Mouse (Mus musculus): Measurements from ENCODE around the gene Gpc5.
"Not testable (repeated sequence)": the region's sequence is repeated elsewhere in the genome, so short reads cannot be mapped to it uniquely, and the experiment has no call there.

Gpc5 gene

DNA sequence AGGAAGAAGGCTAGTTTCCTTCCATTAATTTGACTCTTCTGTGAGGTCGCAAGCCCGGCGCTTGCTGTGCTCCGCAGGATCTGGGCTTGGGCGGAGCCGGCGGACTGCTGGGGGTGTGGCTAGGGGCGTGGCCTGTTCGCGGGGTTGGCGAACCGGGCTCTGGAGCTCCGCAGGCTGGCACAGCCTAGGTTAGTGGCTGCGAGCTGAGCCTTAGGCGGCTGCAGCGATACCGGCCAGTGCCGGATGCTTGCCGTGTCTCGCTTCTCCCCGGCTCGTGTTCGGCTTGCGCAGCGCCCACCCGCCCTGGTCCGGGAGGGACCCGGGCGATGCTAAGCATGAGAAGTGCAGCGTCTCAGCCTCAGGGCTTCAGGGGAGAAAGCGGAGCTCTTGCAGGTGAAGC is at the start of gene Gpc5:
Gene Gpc5, plus strand, starts transcription at position 135 of the 400 bp plus-strand sequence.
- DNase-seq = peak; percentile 94 to 97

DNA sequence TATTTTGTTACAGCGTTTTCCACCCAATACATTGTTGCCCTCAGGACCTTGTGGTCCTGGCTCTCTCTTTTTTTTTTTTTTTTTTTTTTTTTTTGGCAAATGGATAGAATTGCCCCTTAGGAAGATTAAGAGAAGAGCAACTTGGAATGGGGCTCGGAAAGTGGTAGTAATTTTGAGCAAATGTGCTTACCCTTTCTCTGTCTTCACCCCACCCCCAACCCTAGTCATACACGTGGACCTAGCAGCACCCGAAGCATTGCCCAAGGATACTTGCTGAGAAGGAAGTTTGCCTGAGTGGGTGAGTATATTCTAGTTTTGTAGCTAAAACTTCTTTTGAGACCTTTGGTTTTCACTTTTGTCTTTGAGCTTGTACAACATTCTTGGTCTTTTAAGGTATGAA is 49.4 kb upstream of the Gpc5 start:
- DNase-seq = peak; percentile 26 to 31

DNA sequence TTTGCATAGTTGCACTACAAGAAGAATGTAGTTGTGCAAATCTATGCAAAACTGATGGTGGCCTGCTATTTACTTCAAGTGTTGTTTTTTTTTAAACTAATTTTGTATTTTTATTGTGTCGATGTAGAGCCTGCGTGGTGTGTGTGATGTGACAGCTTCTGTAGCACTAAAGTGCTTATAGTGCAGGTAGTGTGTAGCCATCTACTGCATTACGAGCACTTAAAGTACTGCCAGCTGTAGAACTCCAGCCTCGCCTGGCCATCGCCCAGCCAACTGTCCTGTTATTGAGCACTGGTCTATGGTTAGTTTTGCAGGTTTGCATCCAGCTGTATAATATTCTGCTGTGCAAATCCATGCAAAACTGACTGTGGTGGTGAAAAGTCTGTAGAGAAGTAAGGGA is 48.0 kb upstream of the Gpc5 start:
- DNase-seq = no peak

DNA sequence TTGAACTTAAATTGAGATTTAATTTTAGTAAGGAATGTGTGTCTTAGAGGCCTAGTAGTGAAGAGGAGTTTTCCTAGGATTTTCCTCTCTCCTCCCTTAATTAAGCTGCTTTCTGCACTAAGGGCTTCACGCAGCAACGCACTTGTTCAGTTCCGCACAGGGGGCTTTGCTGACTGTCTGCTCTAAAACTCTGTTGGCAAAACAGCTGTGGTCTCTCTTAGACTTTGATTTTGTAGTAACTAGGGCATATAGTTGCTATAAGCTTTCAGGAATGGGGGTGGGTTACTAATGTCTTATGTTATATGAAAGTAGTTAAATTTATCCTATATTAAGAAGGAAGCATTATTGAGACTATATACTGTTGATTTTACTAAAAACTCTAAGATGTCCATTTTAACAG is 46.3 kb upstream of the Gpc5 start:
- no peak for DNase-seq

DNA sequence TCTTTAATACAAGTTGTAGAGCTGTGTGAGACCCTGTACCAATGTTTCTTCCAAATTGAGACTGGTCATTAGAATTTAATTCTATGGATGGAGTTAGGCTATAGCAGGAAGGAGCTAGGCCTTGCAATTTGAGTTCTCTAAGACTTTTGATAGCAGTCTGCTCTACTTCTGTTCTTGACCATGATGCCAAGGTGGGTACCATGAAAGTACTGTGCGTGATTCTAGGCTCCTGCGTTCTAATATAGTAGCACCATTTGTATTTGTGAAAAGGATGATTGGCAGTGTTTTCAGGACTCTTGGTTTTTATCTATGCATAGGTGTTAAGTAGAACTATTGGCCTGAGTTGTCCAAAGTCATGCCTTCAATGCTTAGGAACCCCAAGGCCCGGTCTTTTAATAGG is 44.7 kb upstream of the Gpc5 start:
- DNase-seq = no peak

DNA sequence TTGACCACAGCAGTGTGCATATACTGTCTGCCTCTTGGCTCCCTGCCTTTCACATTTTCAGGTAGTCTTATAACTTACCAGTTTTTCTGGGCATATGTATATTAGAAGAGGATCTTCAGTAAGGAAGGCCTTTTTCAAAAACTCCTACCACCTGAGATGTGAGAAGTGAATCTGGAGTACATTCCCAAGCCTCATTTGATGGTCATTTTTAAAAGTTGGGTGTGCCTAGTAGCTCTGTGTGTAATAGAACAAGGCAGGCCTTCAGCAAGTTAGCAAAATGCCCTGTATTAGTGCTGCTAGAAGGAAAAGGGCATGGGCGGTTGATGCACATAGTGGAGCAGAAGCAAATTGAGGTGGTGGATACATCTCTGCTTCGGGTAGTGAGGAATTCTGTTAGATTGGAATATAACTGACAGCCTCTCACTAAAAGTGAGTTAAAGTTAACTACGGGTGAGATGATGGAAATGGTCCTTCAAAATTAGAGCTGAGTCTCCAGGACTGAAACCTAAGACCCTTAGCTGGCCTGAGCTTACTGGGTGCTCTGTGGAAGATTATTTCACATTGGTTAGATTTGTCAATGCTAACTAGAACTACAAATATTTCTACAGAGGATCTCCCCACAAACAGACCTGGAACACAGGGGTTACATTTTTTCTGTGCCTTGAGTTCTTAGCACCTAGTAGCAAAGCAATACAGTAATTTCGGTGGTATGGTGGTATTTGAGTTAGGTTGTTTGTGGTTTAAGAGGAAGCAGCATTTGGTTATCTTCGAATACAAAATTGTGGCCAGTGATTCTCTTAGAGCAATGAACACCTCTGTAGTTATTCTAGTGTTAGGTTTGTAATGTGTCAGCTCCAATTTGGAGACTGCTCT is 43.8 kb upstream of the Gpc5 start:
- DNase-seq = no peak

DNA sequence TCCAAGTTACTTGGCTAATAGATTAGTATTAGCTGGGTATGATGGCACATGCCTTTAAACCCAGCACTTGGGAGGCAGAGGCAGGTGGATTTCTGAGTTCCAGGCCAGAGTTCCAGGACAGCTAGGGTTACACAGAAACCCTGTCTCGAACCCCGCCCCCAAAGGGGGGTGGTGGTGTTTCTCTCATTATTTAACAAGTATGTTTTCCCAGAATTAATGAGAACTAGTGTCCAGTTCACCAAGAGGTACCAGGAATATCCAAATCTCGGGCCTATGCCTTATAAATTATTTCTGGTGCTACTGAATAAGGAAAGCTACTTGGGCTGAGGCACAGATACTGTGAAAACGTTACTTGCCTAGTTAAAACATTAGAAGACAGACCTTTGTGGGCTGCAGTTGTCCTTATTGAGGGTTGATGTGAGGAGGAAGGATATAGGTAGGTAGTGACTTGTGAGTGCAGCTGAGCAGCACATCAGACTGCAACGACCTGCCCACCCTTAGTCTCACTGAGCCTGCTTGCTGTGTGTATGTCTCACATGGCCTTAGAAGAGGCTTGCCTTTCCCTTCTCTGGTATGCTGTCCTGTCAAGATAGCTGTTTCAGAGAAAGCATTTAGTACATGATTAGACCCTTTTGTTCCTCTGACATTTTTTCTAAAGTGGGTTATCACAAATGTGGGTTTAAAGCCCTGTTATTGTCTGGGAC is 43.0 kb upstream of the Gpc5 start:
- no peak for DNase-seq

DNA sequence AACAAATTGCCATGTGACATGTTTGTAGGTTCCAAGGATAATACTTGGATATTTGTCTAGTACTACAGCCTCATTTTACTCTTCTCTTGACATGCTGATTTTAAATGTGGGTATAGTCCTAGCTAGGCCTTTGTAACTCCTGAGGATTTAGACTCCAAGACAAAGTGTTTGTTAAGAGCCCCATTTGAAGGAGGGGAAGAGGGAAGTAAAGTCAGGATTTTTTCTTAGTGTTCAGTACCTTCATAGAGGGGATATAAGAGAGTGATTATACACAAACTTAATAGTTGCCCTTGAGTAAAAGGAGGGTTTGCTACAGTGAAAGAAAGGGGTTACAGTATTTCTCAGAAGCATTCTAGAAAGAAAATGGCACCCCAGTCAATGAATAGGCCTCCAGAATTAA is 42.2 kb upstream of the Gpc5 start:
- DNase-seq = no peak

DNA sequence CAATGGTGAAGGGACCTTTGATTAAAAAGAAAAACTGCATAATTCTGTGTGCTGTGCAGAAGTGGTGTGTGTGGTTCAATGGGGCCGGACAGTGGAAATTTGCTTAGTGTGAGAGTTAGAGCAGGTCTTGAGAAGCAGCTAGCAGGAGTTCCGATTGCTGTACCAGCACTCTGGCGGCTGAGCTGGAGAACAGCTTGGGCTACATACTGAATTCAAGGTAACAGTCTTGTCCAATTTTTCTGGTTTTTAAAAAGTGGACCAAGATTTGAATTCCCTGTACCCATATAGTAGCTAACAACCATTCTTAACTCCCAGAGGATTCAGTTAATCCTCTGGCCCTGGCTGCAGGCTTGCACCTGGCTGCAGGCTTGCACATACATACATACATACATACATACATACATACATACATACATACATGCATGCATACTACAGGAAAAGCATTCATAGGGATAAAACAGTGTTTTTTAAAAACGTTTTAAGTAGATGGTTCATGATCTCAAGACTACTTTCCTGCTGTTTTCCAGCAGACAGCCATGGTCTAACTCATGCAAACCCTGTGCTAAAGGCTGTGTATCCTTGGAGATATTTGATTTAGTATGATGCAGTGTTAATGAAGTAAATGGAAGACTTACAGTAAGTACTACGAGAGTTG is 40.8 kb upstream of the Gpc5 start:
- no peak for DNase-seq

DNA sequence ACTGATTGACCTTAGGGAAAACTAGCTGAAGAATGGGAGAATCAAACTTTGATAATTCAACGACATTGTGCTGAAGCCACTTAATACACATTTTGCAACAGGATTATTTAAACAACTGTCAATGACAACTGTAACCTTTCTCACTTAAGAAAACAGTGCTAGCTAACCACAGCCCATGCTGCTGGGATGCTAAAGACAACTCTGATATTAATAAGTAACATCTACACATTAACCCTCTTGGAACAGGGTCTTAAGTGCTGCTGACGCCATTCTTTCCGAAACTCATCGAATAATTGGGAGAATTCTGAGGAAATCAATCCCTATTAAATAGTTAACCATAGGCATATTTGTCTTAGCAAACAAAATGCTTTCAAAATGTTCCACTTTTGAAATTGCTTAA is 39.6 kb upstream of the Gpc5 start:
- no peak for DNase-seq

DNA sequence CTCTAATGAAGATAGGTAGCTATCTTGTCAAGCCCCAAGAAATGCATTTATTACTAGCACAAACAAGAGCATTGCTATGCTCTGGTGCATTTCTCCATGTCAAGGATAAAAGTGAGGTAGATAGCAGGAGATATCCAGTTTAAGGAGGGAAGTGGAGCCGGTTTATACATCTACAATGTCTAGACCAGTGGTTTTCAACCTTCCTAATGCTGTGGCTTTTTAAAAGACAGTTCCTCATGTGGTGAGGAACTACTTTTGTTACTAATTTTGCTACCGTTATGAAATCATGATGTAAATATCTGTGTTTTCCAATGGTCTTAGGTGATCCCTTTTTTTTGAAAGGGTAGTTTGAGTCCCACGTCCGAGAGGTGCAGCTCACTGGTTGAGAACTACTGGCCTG is 37.8 kb upstream of the Gpc5 start:
- DNase-seq = no peak

DNA sequence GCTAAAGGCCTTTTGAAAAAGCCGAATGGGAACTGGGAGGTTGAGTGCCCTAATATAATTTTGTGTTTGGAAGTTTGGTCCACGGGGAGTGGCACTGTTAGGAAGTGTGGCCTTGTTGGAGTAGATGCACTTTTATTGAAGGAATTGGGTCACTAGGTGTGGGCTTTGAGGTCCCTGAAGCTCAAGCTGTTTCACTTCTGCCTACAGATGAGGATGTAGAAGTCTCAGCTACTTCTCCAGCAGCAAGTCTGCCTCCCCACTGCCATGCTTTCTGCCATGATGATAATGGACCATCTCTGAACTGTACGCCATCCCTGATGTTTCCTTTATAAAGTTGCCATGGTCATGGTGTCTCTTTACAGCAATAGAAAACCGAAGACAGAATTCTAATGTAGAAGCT is 34.5 kb upstream of the Gpc5 start:
- DNase-seq = no peak

DNA sequence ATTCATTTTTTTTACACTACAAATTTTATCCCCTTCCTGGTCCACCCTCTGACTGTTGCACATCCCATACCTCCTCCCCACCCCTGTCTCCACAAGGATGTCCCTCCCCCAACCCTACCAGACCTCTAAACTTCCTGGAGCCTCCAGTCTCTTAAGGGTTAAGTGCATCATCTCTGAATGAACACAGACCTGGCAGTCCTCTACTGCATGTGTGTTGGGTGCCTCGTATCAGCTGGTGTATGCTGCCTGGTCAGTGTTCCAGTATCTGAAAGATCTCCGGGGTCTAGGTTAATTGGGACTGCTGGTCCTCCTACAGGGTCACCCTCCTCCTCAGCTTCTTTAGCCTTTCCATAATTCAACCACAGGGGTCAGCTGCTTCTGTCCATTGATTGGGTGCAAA is 25.9 kb upstream of the Gpc5 start:
- DNase-seq = not testable (repeated sequence)

DNA sequence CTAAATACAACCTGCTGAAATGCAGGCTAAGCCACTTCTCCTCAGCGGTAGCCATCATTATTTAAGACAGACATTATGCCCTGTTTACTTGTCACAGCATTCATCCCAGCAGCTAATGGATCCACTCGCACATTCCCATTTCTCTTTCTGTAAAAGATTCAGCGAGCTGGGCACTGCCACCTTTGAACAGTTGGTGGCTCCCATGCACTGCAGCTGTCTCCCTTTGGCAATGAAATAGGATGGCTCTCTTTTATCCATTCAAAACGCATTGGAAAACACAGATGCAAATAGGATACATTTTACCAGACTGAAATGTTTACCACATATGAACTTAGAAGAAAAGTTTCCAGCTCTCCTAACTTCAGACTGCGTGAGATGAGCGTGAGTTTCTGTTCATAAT is 21.5 kb upstream of the Gpc5 start:
- peak; percentile 71 to 74 for DNase-seq

DNA sequence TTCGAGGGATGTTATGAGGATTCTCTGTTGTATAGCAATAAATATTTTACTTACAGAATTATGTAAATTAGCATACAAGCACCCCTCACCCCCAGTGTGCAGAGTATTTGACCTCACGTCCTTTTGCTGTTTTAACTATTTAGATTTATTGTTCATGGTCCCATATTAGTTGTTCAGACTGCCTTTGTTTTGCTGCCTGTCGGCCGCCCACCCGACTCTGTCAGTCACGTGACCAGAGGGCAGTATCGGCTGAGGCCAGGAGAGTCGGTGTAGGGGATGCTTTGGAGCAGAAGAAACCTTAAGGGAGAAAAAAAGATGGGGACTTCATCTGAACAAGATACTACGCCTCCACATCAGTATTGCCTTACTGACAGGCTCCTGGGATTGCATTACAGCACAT is 14.7 kb upstream of the Gpc5 start:
- no peak for DNase-seq

DNA sequence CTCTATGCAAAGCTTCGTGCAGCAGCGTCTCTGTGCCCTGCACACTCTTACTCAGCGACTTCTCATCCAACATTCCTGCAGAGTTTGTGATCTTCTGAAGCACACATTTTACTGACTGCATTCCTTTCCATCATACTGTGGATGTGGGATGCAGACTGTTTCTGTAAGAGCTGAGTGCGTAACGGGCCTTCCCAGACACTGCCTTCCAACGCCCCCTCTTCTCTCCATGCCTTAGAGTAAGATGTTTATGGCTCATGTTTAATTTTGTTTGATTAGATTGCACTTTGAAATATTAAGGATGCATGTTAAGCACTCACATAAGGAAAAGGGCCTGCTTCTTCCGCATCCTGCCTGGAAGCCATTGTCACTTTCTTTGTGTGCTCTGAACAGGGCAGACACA is 14.0 kb upstream of the Gpc5 start:
- no peak for DNase-seq

DNA sequence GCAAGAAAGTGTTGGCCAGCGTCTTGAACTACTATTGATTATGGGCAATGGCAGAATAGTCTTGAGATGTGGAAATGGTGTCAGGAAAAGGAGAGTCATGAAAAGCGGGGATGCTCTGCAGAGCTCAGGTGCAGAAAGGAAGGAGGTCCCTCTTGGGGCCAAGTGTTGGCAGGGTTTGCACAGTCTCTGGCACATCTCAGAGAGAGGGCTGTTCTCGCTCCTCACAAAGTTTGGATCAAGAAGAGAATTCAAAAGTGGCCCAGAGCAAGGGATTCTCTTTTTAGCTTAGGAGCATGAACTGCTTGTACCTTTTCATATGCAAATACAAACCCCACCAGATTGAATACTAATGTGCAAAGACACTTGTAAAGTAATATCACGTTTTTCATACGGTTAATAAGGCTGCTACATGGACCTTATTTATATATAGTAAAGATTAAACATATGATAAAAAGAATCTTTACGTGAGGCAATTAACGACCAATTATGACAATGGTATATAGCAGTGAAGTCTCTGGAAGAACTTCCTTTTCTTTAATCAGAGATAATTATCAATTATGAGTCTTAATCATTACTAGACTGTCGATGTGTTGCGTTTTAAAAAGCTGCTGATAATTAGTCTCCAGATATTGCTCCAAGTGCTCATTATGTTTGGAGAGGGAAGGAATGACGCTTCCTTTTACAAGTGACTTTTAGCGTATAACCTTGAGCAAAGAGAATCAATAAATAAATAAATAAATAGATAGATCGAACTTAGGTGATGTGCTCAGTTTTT is 10.1 kb upstream of the Gpc5 start:
- DNase-seq = peak in 1 of 2 experiments; percentile 33

DNA sequence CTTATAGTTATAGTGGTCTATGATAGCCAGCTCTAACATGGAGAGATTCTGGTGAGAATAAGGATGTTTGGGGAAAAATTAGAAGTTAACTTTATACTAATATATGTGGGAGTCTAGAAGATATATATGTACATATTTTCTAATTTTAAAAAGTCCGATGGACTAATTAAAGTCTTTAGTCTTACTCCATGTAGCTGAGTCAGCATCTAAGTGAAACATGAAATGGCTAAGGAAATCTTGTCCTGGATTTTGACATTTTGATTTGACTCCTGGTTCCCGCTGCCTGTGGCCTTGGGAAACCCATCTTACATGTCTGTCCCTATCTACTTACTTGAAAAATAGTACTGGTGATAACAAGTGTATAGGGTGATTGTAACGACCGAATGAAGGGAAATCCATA is 1.5 kb upstream of the Gpc5 start:
- no peak for DNase-seq

DNA sequence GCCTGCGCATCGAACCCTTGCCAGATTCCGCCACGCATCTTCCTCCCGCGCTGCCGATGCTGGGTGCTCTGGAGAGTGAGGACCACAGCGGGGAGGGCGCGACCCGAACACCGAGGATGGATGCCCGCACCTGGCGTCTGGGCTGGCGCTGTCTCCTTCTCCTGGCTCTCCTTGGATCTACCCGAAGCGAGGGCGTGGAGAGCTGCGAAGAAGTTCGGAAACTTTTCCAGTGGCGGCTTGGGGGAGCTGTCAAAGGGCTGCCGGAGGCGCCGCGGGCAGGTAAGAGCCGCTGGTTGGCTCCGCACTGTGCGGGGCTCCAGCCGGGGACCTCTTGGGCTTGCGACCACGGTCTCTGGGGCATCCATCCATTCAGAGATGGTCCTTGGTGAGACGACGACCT is 495 bp downstream of the Gpc5 start:
- DNase-seq = no peak

DNA sequence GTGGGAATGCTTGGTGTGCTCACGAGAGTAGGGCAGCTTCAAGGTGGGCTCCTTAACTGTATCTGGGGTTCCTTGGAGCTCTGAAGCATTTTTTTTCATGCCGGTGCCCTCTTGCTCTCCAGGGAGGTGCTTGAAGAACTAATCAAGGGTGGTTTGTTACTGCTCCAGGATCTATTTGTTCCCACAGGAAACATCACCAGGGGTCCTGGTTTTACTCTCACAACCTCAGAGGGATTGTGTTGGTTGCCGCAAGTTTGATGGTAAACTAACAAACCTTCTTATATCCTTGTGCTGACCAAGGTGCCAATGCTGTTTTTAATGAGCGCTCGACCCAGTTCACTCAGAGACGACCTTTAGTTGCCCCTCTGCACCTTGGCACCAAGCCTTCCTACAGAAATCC is 937 bp downstream of the Gpc5 start:
- DNase-seq = no peak

DNA sequence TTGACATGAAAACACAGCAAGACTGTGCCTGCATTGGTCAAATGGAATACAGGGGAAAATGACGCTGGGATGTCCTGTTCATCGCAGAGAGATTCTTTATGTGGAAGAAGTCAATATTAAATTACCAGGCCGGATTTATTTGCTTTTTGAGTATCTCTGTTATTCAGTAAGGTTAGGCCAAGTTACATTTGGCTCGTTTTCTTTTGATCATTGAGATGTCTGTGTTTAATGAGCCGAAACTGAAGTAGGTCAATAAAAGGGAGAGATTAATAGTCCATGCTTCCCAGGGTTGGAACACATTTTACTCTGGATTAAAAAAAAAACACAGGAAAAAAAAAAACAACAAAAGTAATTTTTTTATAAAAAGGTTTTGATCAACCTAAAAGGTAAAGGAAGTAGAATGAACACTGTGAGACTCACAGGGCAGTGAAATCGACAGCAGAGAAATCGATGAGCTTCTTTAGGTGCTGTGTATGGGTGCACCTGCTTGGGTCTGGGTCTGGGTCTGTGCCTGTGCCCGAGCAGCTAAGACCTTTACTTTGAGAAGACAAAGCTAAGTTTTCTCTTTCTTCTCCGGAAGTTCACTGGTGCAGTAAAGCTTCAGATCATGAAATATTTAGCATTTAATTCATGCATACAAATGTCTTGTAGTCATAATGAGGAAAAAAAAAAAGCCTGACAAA is 8.7 kb downstream of the Gpc5 start:
- DNase-seq = no peak

DNA sequence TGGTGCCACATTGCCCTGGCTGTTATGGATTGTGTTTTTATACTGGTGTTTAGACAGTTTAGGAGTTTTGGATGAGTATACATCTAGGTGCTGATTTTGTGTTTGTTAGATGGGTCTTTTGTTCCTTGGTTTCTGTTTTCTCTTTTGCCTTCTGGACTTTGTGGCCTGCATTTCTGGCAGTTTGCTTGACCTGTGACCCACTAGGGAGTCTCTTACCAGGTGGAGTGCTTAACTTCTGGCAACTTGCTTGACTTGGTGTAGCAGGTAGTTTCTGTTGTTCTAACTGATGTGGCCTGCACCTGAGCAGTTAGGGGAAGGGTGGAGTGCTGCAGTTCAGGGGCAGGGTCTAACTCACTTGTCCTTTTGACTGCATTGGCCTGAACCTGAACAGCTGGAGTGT is 14.3 kb downstream of the Gpc5 start:
- no peak for DNase-seq

DNA sequence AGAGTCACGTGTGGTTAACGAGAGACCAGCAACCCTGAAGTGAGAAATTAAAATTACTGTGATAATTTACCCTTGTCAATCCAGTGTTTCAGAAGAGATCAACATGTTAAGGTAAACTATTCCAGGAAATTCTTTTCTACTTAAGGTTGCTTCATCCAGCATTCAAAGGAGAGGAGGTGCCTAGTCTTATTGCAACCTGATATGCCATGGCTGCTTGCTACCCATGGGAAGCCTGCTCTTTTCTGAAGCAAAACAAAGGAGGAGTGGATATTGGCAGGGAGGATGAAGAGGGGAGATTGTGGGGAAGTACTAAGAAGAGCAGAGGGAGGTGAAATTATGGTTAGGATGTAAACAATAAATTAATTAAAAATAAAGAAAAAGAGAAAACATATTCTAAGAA is 15.5 kb downstream of the Gpc5 start:
- DNase-seq = no peak

Measured in cerebellum, postnatal 10 days (tissue).